Mouse (Mus musculus) heart, adult 9 months (tissue): ENCODE data around the gene Ankrd37.
A peak's percentile ranks its signal among the peaks of the same experiment; 100 is the strongest.

ENCODE experiments used
- DNase-seq, 2 experiments: peaks; one replicate each; pipeline ENCODE4 v3.0.0; 2022; ENCODE audit warnings: low spot score in 2 of 2

Gene Ankrd37

DNA sequence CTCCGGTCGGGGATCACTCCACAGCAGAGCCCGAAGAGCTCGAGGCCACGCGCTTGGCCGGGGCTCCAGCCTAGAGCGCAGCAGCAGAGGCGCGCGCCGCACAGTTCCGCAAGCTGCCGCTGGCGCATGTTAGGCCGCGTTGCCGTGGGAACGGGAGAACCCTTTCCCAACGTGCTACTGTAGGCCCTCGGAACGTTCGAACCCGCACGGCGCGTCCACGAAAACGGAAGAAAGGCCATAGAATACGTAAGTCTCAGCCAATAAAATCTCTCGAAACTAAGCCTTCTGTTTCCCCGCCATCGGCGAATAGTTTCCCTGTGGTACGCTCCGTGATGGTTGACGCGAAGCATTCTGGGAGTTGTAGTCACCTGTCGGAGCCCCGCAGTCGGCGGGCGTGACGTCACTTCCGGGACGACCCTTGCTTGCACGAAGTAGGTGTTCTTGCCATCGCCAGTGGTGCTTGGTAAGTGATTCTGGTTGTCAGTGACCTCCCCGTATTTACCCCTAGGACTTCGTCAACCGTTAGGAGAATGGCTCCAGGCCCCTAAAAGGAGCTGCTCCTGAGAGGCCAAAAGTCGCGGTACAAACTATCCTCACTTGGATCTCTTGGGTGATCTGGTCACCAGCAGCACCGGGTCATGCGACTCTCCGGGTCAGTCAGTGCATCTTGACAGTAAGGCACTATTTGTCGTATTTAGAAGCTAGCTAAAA, 30.2 kb downstream of the Ankrd37 start, which contains the start of the genes 1700029J07Rik and Ufsp2:
1700029J07Rik (minus strand) TSS at position 127 of the 711 bp plus-strand sequence.
Ufsp2 (plus strand) TSS at position 403 of the 711 bp plus-strand sequence.
- DNase-seq: peak; percentile 94 to 98

DNA sequence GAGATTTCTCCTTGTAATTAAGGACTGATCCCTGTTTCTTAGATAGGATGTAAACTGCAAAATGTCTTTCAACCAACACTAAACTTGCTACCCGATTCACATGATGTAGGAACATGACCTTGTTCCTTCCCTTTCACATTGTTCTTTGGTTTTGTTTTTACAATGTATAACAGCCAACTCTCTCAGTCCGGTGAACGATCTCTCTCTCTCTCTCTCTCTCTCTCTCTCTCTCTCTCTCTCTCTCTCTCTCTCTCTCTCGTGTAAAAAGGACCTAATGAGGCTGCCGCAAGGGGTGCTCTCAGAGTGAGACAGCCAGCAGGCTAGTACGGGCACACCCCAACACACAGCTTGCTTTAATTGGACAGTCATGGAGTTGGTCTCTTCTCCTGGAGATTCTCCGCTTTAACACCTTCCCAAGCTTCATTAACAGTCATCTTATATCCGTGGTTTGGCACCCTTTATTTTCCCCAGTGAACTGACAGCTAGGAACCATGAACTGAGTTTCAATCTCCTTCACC, 31.5 kb downstream of the Ankrd37 start:
- no peak for DNase-seq

DNA sequence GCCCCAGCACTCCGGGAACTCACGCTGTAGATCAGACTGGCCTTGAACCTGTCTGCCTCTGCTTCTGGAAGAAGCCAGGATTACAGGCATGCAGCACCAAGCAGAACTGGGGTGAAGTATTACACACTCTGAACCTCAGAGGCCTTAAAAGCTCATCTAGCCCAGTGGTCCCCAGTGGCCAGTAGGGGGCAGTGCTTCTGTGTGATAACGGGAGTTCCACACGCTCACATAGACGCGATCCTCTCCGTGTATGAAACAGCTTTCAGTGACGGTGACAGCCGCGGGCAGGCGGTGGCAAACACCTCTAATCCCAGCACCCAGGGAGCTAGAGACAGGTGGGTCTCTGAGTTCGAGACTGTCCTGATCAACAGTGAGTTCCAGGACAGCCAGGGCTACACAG, 34.6 kb downstream of the Ankrd37 start:
- DNase-seq: no peak

DNA sequence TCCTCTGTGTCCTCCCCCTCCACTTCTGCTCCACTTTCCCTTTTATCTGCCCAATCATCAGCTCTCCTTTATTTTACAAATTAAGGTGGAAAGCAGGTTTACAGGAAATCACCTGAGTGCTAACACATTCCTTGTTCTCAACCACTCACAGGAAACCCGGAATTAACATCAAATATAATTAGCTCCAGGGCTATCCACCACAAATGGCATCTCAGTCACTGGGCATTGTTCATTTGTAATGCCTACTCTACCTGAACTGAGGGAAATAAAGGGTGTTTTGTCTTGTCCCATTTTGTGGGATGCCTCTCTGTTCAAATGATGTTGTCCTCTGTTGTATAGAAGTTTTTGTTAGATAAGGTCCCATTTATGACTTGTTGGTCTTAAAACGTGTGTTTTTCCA, 54.9 kb downstream of the Ankrd37 start:
- DNase-seq: no peak
